Mouse (Mus musculus): ENCODE results near the gene Skp1a. TPM values are rescaled to one million over a fixed set of nuclear protein-coding genes. Genes with fewer than 3 reads are reported as not detected.
"Not testable (repeated sequence)": the region's sequence is repeated elsewhere in the genome, so short reads cannot be mapped to it uniquely, and the experiment has no call there.

Skp1a gene
- 1,097 and 1,103 TPM in 2 replicates for polyA plus RNA-seq (2015; fragmentation: Nextera tagmentation; extraction: Ambion mirVana)

DNA sequence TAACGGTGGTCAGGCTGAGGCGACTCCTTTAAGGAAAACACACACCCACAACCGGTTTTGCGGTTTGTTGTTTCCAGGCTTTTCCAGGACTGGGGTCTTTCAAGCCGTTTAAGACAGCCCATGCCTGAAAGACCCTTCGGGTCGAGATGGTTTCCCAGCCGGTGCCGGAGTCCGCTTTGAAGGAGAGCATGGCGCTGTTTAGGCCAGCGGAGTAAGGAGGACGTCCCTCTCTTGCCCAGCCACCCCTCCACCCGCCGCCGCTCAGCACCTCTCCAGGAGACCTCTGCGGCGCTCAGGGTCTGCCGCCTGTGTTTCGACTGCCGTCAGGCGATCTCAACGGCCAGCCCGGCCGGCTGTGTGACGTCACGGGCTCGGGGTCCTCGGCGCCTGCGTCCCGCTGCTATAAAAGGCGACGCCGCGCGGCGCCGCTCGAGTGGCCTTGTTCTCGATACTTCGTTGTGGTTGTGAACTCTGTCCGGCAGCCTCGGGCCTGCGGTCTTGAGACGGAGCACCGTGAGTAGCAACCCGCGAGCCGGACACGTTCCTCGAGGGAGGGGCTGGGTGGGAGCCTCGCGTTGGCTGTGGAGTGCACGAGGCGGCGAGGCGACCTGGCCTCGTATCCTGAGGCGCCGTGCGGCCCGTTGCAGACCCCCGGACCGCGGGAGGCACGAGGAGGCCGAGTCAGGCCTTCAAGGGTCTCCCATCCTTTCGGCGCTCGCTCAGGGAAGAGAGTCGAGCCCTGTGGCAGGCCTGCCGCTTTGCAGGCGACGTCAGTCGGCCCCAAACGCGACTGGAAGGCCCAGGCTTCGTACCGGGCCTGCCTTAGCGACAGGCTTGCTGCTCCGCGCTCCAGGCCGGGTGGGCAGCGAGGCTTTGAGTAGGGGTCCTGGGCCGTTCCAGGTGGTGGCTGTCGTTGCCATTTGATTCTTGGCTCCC is at the start of gene Skp1a:
Gene Skp1a (plus strand): TSS at position 390 of the 936 bp plus-strand sequence.
- no peaks in the 10 kb centered on the region for H3K27me3 ChIP-seq
- ATAC-seq (ENCODE audit: low FRiP score): peak; percentile 87
- under 1% methylated on average over 87 of the region's 87 CpGs for WGBS
- peak within 1 kb of the TSS; percentile 98 for H3K4me3 ChIP-seq
- H3K9me3 ChIP-seq: no peaks in the 10 kb centered on the region
- H3K4me1 ChIP-seq (replicated peaks): peaks cover 26% of the 10 kb centered on the region
- peak within 1 kb of the TSS; percentile 99 for H3K27ac ChIP-seq
- H3K4me2 ChIP-seq: peak within 1 kb of the TSS; percentile 72
- H3K9ac ChIP-seq: peak within 1 kb of the TSS; percentile 99
- H3K36me3 ChIP-seq: no peaks in the 10 kb centered on the region; the same call in 1 of the 2 replicates

DNA sequence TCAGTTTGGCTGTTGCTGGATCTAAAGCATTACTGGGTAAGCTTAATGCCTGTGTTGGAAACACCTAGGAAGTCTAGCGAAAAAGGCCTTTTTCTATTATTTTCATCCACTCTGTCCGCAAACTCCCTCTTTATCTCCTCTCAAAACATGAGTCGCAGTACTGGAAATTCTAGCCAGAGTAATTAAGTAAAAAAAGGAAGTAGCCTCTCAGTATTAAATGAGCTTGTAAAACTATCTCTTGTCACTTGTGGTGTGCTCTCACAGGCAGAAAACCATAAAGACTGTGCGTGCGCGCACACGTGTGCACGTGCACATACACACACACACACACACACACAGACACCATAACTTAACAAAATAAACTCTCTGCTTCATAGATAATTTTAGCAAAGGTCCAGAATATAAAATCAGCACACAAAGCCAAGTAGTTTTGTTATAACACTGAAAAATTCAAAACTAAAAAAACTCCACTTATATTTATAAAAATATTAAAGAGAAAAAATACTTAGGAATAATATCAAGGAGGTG is 35.2 kb upstream of the Skp1a start:
- H3K27ac ChIP-seq; H3K4me1 ChIP-seq (replicated peaks); H3K27me3 ChIP-seq; H3K4me2 ChIP-seq; H3K36me3 ChIP-seq; H3K4me3 ChIP-seq; H3K9me3 ChIP-seq; H3K9ac ChIP-seq; ATAC-seq (ENCODE audit: low FRiP score): not testable (repeated sequence)
- 93% methylated on average over 8 of the region's 8 CpGs for WGBS

DNA sequence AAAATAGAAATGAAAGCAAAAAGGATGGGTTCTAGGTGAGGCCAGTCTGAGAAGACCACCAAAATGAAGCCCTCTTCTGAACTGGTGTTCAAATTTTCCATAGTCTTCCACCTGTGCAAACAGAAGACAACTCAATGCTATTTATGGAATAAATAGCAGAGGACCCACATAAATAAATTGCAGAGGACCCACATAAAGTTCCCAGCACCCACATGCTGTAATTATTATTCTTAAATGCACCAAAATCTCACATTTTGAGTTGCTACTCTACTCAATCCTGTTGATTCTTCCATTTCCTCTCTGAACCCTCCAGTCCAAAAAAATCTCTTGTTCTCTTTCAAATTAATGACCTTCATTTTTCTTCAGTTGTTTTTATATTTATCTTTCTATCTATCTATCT is 17.9 kb upstream of the Skp1a start, which contains the start of gene Olfr1371:
Gene Olfr1371 (minus strand): TSS at position 101 of the 400 bp plus-strand sequence.
- Histone ChIP-seq H3K27me3 (no peaks in the 10 kb centered on the region), H3K36me3 (no peaks in the 10 kb centered on the region), H3K27ac (no peak within 1 kb of the TSS), H3K4me2 (no peak within 1 kb of the TSS), H3K4me3 (no peak within 1 kb of the TSS), H3K9ac (no peak within 1 kb of the TSS), H3K4me1 (replicated peaks) (no peaks in the 10 kb centered on the region), H3K9me3 (no peaks in the 10 kb centered on the region)
- ATAC-seq (ENCODE audit: low FRiP score): no peak

DNA sequence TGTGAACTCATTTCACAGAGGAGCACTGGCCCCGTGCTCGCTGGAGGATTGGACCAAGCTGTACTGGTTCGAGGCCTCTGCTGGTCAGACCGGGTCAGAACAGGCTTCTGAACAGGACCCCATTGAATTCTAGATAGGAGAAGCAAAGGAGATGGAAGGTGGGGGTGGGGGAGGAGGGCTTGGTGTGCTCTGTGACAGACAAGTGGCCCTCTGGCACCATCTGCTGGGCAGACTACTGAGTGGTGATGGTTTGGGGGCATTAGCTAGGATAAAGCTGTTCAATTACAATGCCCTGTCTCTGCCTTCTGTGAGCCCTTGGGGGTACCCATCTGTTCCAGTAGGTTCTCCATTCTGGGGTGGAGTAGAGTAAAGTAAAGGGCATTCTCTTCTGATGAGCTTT is 11.5 kb upstream of the Skp1a start:
- H3K27me3 ChIP-seq: 0 out of 2 replicates have a peak, but pooled peaks cover 14% of the 10 kb centered on the region
- no peak overlapping the region for H3K27ac ChIP-seq
- H3K9ac ChIP-seq: no peak overlapping the region
- ATAC-seq (ENCODE audit: low FRiP score): peak; percentile 61; the same call in 1 of the 2 replicates
- H3K4me2 ChIP-seq: peak overlapping the region; percentile 2; the same call in 1 of the 2 replicates
- no peaks in the 10 kb centered on the region for H3K36me3 ChIP-seq
- H3K4me1 ChIP-seq (replicated peaks): no peaks in the 10 kb centered on the region
- no peak overlapping the region for H3K4me3 ChIP-seq
- WGBS: 9% methylated on average over 4 of the region's 4 CpGs
- no peaks in the 10 kb centered on the region for H3K9me3 ChIP-seq

DNA sequence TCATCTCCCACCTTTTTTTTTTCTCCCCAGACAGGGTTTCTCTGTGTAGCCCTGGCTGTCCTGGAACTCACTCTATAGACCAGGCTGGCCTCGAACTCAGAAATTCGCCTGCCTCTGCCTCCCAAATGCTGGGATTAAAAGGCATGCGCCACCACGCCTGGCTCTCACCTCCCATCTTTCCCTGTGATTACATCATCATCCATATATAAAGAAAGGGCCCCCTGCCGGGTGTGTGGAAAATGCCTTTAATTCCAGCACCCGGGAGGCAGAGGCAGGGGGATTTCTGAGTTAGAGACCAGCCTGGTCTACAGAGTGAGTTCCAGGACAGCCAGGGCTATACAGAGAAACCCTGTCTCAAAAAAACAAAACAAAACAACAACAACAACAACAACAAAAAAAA is 9.9 kb upstream of the Skp1a start:
- not testable (repeated sequence) for ATAC-seq (ENCODE audit: low FRiP score)

DNA sequence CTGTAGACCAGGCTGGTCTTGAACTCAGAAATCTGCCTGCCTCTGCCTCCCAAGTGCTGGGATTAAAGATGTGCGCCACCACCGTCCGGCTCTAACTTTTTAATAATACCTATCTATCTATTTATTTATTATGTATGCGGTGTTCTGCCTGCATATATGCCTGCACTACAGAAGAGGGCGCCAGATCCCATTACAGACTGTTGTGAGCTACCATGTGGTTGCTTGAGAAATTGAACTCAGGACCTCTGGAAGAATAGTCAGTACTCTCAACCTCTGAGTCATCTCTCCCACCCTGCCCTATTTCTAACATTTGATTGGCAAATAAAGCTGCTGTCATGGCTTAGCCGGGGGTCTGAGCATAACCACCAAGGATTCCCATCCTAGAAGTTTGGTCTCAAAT is 8.9 kb upstream of the Skp1a start:
- Histone ChIP-seq H3K27ac (no peak overlapping the region), H3K36me3 (no peaks in the 10 kb centered on the region), H3K4me3 (no peak overlapping the region), H3K4me1 (replicated peaks) (no peaks in the 10 kb centered on the region), H3K4me2 (no peak overlapping the region), H3K9ac (no peak overlapping the region), H3K9me3 (no peaks in the 10 kb centered on the region), H3K27me3 (0 out of 2 replicates have a peak, but pooled peaks cover 14% of the 10 kb centered on the region)
- no peak for ATAC-seq (ENCODE audit: low FRiP score)
- WGBS: 71% methylated on average over 6 of the region's 6 CpGs

More for the DNA sequence above, 9.9 kb upstream of the Skp1a start:
- 90% methylated on average over 6 of the region's 6 CpGs for WGBS
- H3K9ac ChIP-seq; H3K4me3 ChIP-seq; H3K27ac ChIP-seq; H3K36me3 ChIP-seq; H3K4me1 ChIP-seq (replicated peaks); H3K9me3 ChIP-seq; H3K4me2 ChIP-seq: not testable (repeated sequence)
- H3K27me3 ChIP-seq: 0 out of 2 replicates have a peak, but pooled peaks cover 14% of the 10 kb centered on the region

DNA sequence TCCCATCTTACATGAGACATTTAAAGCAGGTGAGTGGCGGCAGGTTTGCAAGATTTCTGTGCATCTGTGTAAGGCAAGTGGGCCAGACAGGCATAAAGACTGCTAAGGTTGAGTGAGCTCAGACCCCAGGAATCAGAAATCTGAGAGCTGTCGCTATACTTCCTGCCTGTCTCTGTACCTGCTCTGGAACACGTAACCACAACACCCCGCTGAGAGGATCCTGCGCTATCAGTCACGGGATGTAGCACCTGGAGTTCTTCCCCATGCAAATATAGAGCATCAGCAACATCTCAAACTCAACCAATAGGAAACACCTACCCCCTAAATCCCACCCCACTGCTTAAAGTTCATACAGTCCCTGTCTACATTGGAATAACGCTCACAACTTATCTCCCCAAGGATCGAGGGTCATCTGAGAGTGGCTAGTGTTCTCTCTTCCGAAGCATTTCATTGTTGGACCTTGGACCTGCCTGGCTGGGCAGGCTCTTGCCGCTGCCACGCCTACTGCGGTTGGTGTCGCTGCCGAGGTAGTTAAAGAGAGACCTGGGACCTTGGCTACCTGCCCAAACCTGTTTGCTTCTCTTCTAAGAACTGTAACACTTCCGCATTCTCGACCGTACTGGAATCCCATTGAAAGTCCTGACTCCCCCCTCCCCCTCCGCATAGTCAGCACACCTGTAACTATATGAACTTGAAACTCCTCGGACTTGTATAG is 7.7 kb upstream of the Skp1a start:
- no peaks in the 10 kb centered on the region for H3K9me3 ChIP-seq
- H3K4me2 ChIP-seq: no peak overlapping the region
- H3K27ac ChIP-seq: no peak overlapping the region
- no peak overlapping the region for H3K4me3 ChIP-seq
- H3K4me1 ChIP-seq (replicated peaks): no peaks in the 10 kb centered on the region
- no peaks in the 10 kb centered on the region for H3K36me3 ChIP-seq
- ATAC-seq (ENCODE audit: low FRiP score): no peak
- no peak overlapping the region for H3K9ac ChIP-seq
- H3K27me3 ChIP-seq: 0 out of 2 replicates have a peak, but pooled peaks cover 14% of the 10 kb centered on the region
- WGBS: 15% methylated on average over 19 of the region's 19 CpGs

DNA sequence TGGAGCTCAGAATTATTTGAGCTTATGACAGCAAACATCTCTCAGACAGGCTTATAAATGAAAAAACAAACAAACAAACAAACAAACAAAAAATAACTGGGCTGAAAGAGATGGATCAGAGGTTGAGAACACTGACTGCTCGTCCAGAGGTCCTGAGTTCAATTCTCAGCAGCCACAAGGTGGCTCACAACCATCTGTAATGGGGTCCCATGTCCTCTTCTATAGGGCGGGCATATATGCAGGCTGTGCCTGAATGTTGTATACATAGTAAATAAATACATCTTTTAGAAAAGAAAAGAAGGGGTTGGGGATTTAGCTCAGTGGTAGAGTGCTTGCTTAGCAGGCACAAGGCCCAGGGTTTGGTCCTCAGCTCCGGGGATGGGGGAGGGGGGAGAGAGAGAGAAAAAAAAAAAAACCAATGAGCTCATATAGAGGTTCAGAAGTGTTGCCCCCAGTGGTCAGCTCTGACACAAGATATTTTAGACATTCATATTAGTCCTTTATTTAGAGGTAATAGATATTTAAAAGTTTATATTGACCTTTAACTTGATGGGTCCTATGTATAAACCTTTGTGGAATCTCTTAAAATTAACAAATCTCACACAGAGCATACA is 5.7 kb upstream of the Skp1a start:
- Histone ChIP-seq H3K4me2 (no peak overlapping the region), H3K27ac (no peak overlapping the region), H3K4me3 (no peak overlapping the region), H3K27me3 (0 out of 2 replicates have a peak, but pooled peaks cover 14% of the 10 kb centered on the region), H3K9me3 (no peaks in the 10 kb centered on the region), H3K4me1 (replicated peaks) (peaks cover 6% of the 10 kb centered on the region), H3K9ac (no peak overlapping the region), H3K36me3 (no peaks in the 10 kb centered on the region)
- WGBS: 67% methylated on average over 3 of the region's 3 CpGs
- ATAC-seq (ENCODE audit: low FRiP score): no peak

DNA sequence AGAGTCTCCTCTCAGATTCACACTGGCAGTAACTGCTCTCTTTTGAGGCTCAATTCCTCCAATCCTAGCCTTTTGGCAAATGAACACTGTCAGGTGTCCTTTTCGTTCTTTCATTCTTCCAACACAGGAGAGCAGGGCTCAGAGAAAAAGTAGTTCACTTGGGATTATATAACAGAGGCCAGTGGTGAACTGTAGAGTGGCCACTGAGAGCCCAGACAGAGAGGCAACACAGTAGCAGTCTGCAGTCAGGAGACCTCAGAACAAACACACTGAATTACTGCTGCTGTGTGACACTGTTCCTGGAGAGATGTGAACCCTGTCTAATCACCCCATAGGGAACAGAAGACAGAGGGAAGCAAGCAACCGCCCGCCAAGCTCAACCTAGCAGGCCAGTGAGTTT is 4.7 kb upstream of the Skp1a start:
- Histone ChIP-seq H3K9me3 (no peaks in the 10 kb centered on the region), H3K27ac (no peak overlapping the region), H3K4me1 (replicated peaks) (peaks cover 7% of the 10 kb centered on the region), H3K27me3 (0 out of 2 replicates have a peak, but pooled peaks cover 14% of the 10 kb centered on the region), H3K9ac (no peak overlapping the region), H3K4me3 (no peak overlapping the region), H3K4me2 (no peak overlapping the region), H3K36me3 (no peaks in the 10 kb centered on the region)
- ATAC-seq (ENCODE audit: low FRiP score): no peak
- 82% methylated on average over 3 of the region's 3 CpGs for WGBS

DNA sequence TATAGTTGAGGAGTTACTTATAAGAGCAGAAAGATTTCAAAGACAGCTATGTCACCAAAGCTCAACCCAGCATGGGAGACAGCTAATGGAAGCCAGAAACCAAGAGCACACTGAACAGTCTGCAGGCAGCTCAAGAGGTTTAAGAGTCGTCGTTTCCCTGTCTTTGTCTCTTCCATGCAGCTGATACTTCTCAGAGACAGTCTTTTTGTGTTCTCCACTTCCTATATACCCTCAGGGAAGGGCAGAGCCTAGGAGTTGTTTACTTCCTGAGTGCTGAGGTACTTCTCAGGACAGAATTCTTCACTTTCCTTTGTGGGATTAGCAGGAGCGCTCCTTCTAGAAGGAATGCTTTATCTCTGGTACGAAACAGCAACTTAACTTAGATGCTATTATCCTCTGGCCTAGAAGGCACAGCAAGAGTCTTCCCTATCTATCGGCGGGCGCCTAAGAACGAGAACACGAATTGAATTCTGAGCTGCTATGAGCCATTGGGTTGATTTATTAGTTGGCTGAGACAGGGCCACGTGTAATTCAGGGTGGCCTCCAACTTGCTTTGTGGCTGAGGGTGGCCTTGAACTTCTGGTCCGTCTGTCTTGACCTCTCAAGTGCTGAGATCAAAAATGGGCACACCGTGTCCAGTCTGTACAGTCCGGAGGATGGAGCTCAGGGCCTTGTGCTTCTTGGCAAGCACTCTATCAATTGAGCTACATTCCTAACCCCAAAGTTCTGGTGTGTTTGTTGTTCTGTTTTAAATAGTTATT is 4.1 kb upstream of the Skp1a start:
- Histone ChIP-seq H3K27ac (no peak overlapping the region), H3K9ac (no peak overlapping the region), H3K4me2 (no peak overlapping the region), H3K27me3 (0 out of 2 replicates have a peak, but pooled peaks cover 14% of the 10 kb centered on the region), H3K4me3 (no peak overlapping the region), H3K9me3 (no peaks in the 10 kb centered on the region), H3K36me3 (no peaks in the 10 kb centered on the region), H3K4me1 (replicated peaks) (peaks cover 7% of the 10 kb centered on the region)
- 80% methylated on average over 13 of the region's 13 CpGs for WGBS
- ATAC-seq (ENCODE audit: low FRiP score): no peak

DNA sequence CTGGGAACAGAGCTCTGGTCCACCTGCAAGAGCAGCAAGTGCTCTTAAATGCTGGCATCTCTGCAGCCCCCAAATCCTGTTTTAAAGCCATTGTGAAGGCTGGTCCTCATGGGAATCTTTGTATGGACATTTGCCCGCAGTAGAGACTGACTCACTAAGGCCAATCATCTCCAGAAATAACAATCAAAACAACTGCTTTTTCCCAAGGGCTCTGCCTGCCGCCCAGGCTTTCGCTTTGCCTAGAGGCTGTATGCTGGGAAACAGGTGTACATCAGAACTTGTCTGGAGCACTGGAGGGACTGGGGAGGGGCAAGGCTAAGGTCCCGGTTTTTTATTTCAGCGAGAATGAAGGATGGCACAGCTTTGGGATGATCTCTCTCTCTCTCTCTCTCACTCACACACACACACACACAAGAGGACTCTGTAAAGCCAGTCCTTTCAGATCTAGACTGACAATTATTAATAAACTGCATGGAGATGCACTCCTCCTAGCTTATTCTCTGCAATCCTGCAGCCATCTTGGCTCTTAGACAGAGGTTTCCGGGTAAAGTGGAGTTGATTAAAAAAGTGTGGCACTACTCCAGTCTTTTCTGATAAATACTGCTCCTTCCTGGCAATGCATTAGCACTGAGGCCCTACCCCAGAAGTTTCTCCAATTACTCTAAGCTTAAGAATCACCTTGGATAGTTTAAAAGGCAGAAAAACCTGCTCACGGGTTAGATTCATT is 2.9 kb upstream of the Skp1a start:
- Histone ChIP-seq H3K36me3 (no peaks in the 10 kb centered on the region), H3K4me1 (replicated peaks) (peaks cover 16% of the 10 kb centered on the region), H3K27ac (no peak overlapping the region), H3K9ac (no peak overlapping the region; the same call in 1 of the 2 replicates), H3K4me2 (no peak overlapping the region), H3K27me3 (0 out of 2 replicates have a peak, but pooled peaks cover 11% of the 10 kb centered on the region), H3K4me3 (no peak overlapping the region), H3K9me3 (no peaks in the 10 kb centered on the region)
- WGBS: 83% methylated on average over 7 of the region's 7 CpGs
- no peak for ATAC-seq (ENCODE audit: low FRiP score)
